Mouse (Mus musculus) C2C12 (cell line): ENCODE results near the gene Trim27.

Experiments used
- CEBPB ChIP-seq: IDR thresholded peaks from one replicate; pipeline ENCODE4 v1.6.1; 2011; ENCODE audit warnings: low read depth, mild to moderate bottlenecking, control low read depth, moderate library complexity
- CTCF ChIP-seq: IDR thresholded peaks from one replicate; pipeline ENCODE4 v1.5.1; 2011; ENCODE audit not compliant: control insufficient read depth, insufficient read depth, insufficient read length
- FOSL1 ChIP-seq: IDR thresholded peaks from one replicate; pipeline ENCODE4 v1.8.0; 2011; ENCODE audit warnings: mild to moderate bottlenecking, low read length; ENCODE audit not compliant: poor library complexity, insufficient read depth, severe bottlenecking
- MAX ChIP-seq: IDR thresholded peaks from one replicate; pipeline ENCODE4 v1.6.1; 2011; ENCODE audit warnings: mild to moderate bottlenecking, control low read depth
- USF1 ChIP-seq: IDR thresholded peaks from one replicate; pipeline ENCODE4 v1.6.1; 2011; ENCODE audit warnings: low read depth, mild to moderate bottlenecking, control low read depth, moderate library complexity

DNA sequence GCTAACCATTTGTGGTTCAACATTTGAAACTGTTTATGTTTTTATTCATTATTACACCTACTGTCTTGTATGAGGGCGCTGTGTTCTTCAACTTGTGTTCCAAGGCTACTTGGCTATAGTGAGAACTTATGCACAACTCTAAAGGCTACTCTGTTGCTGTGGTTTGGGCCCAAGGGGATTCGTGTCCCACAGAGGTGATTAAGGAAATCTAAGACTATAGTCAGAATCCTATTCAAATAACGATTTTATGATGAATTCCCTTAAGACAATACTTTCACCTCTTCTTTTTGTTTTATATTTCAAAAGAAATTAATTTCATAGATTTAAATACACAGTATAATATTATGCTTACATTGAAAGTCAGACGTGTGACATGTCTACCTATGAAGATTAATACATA, 33.5 kb upstream of the Trim27 start, which contains the start of gene Olfr1368:
- TF ChIP-seq CTCF (no peak), MAX (no peak), FOSL1 (no peak), USF1 (no peak), CEBPB (no peak)
